Mouse (Mus musculus) liver, adult 2 months (tissue): ENCODE measurements around the gene Gper1.

Source experiments
- CTCF ChIP-seq: fragments of 200-500 bp; IDR thresholded peaks from 2 replicates; pipeline ENCODE4 v1.5.1; 2011; ENCODE audit warnings: low read depth, low read length, control low read depth
- POLR2A ChIP-seq: fragments of 200-500 bp; IDR thresholded peaks from 2 replicates; pipeline ENCODE4 v1.6.1; 2011; ENCODE audit warnings: low read length, control low read depth; ENCODE audit not compliant: insufficient read depth; ENCODE audit errors: extremely low read depth

- TF ChIP-seq CTCF (no peak), POLR2A (no peak)
These were observed 51.8 kb downstream of the Gper1 start for GRCm38 (mm10) chr5:139474741-139475140.
